8 mouse cellular contexts compared by ENCODE assay signal in genomic region chr2:180207840-180208239, GRCm38 (mm10). TPM values are rescaled to one million over a fixed set of nuclear protein-coding genes. Genes with fewer than 3 reads are reported as not detected.
A peak's percentile ranks its signal among the peaks of the same experiment; 100 is the strongest.
DNase-seq lines count a peak whose midpoint lies in the region; ATAC-seq and TF ChIP-seq lines count a peak whose summit lies in the region.

No protein-coding gene starts in this region.

- no peak overlapping the region for H3K9ac ChIP-seq in liver, embryonic 14.5 days (replicated peaks)
- no peak overlapping the region for H3K9ac ChIP-seq in stomach, embryonic 16.5 days (ENCODE audit: low read length)

- intact Hi-C loops in heart, postnatal 14 days (cut with DNase I), result loop anchor here (1.0 to 2.0 kb wide), 2 partner anchors 19 to 43 kb away; no protein-coding TSS in a partner anchor

- no peak overlapping the region for H3K27ac ChIP-seq in liver, embryonic 14.5 days
- no peak overlapping the region for H3K27ac ChIP-seq in stomach, embryonic 16.5 days (ENCODE audit: low read length)

- no peak overlapping the region for H3K4me2 ChIP-seq in liver, embryonic 14.5 days (ENCODE audit: low read depth)
- no peak overlapping the region for H3K4me2 ChIP-seq in stomach, embryonic 16.5 days (ENCODE audit: low read depth, low read length)

- H3K4me3 ChIP-seq in liver, embryonic 14.5 days (ENCODE audit: insufficient read depth in 1 of 2, low read depth in 2 of 2, low read length in 2 of 2), result no peak overlapping the region
- H3K4me3 ChIP-seq in stomach, embryonic 16.5 days (replicated peaks; ENCODE audit: low read length), result no peak overlapping the region

- TF ChIP-seq EP300 in liver, embryonic 14.5 days (IDR thresholded peaks at IDR 0.05; ENCODE audit: low read depth), result no peak

- peak; percentile 71 to 88 for DNase-seq in adrenal gland, adult (ENCODE audit: inconsistent age in 2 of 2, low spot score in 1 of 2)
- no peak for DNase-seq in adrenal gland, postnatal 4 days (ENCODE audit: low spot score in 2 of 2)
- DNase-seq in A20 (ENCODE audit: low read depth, low spot score), result peak; percentile 45
- peak; percentile 81 for DNase-seq in embryo, embryonic 10 days (ENCODE audit: low spot score)
- peak; percentile 64 to 76 for DNase-seq in heart, postnatal 14 days
- DNase-seq in liver, embryonic 14.5 days (ENCODE audit: low read depth in 3 of 3, low spot score in 3 of 3), result no peak
- DNase-seq in layer of hippocampus, adult 18-20 months (ENCODE audit: low spot score in 2 of 2), result no peak

- 59% methylated on average over 7 of the region's 7 CpGs for WGBS in liver, embryonic 14.5 days (ENCODE audit: insufficient replicate concordance)
- 65% methylated on average over 7 of the region's 7 CpGs for WGBS in stomach, embryonic 16.5 days

- TF ChIP-seq CTCF in liver, embryonic 14.5 days (IDR thresholded peaks at IDR 0.05; ENCODE audit: low read depth), result peak; percentile 78

- H3K4me1 ChIP-seq in liver, embryonic 14.5 days (replicated peaks; ENCODE audit: control insufficient read depth in 2 of 2, insufficient read depth in 2 of 2, low read length in 1 of 2), result no peaks in the 10 kb centered on the region
- no peaks in the 10 kb centered on the region for H3K4me1 ChIP-seq in stomach, embryonic 16.5 days (ENCODE audit: control insufficient read depth, insufficient read depth, low read length)

- H3K36me3 ChIP-seq in liver, embryonic 14.5 days (replicated peaks; ENCODE audit: control insufficient read depth, insufficient read depth, low read depth), result no peaks in the 10 kb centered on the region
- H3K36me3 ChIP-seq in stomach, embryonic 16.5 days (ENCODE audit: control insufficient read depth, insufficient read depth, low read length), result peaks cover 4% of the 10 kb centered on the region; the same call in 1 of the 2 replicates

- no peaks in the 10 kb centered on the region for H3K27me3 ChIP-seq in liver, embryonic 14.5 days (ENCODE audit: control insufficient read depth, insufficient read depth, low read length)
- no peaks in the 10 kb centered on the region for H3K27me3 ChIP-seq in stomach, embryonic 16.5 days (ENCODE audit: control insufficient read depth, insufficient read depth, low read length)

- no peak for ATAC-seq in liver, embryonic 14.5 days (ENCODE audit: insufficient read depth)
- ATAC-seq in stomach, embryonic 16.5 days (ENCODE audit: insufficient read depth, low FRiP score), result 0 out of 2 replicates have a peak, but pooled peaks have one; percentile 20

- H3K9me3 ChIP-seq in liver, embryonic 14.5 days (ENCODE audit: control insufficient read depth, low read length), result no peaks in the 10 kb centered on the region
- H3K9me3 ChIP-seq in stomach, embryonic 16.5 days (replicated peaks; ENCODE audit: control insufficient read depth, low read length), result no peaks in the 10 kb centered on the region

RNA-seq across cellular contexts. Expression of gene Lama5, which starts 17.8 kb away (rescaled TPM):
- 10 to 100 TPM; 47.5 to 66.5 TPM for total RNA-seq in adrenal gland, postnatal 4 days (2021)
- total RNA-seq in heart, postnatal 14 days (2021), result 10 to 100 TPM; 43.1 to 63.7 TPM
- 2.7 and 2.9 TPM in 2 replicates for polyA plus RNA-seq in liver, embryonic 14.5 days (2012; rRNA removed)
- polyA plus RNA-seq in liver, embryonic 14.5 days (2014; fragmentation: Nextera tagmentation; extraction: Ambion mirVana), result 1.7 and 1.9 TPM in 2 replicates
- polyA plus RNA-seq in stomach, embryonic 16.5 days (2015; fragmentation: Nextera tagmentation; extraction: Ambion mirVana), result 61.3 and 64.6 TPM in 2 replicates
- total RNA-seq in layer of hippocampus, adult 18-20 months (2021), result 1 to 10 TPM; 6.6 to 7.2 TPM

RNA-seq across cellular contexts. Expression of gene Adrm1, which starts 36.6 kb away (rescaled TPM):
- total RNA-seq in adrenal gland, postnatal 4 days (2021), result 100 to 1,000 TPM; 128 to 136 TPM
- total RNA-seq in heart, postnatal 14 days (2021), result 10 to 100 TPM; 87.1 to 95.9 TPM
- polyA plus RNA-seq in liver, embryonic 14.5 days (2012; rRNA removed), result 51.7 and 53.3 TPM in 2 replicates
- 77.8 and 80.5 TPM in 2 replicates for polyA plus RNA-seq in liver, embryonic 14.5 days (2014; fragmentation: Nextera tagmentation; extraction: Ambion mirVana)
- 154 and 171 TPM in 2 replicates for polyA plus RNA-seq in stomach, embryonic 16.5 days (2015; fragmentation: Nextera tagmentation; extraction: Ambion mirVana)
- 100 to 1,000 TPM; 103 to 105 TPM for total RNA-seq in layer of hippocampus, adult 18-20 months (2021)

RNA-seq across cellular contexts. Expression of gene Rps21, which starts 49.3 kb away (rescaled TPM):
- total RNA-seq in adrenal gland, postnatal 4 days (2021), result 1,000 to 10,000 TPM; 1,005 to 1,051 TPM
- 100 to 1,000 TPM; 460 to 507 TPM for total RNA-seq in heart, postnatal 14 days (2021)
- 1,402 and 1,840 TPM in 2 replicates for polyA plus RNA-seq in liver, embryonic 14.5 days (2012; rRNA removed)
- 511 and 539 TPM in 2 replicates for polyA plus RNA-seq in liver, embryonic 14.5 days (2014; fragmentation: Nextera tagmentation; extraction: Ambion mirVana)
- 408 and 537 TPM in 2 replicates for polyA plus RNA-seq in stomach, embryonic 16.5 days (2015; fragmentation: Nextera tagmentation; extraction: Ambion mirVana)
- total RNA-seq in layer of hippocampus, adult 18-20 months (2021), result 100 to 1,000 TPM; 772 to 807 TPM

Comparison
In these comparisons a context has a peak if more than half of its experiments do, and no peak if none do; other contexts are left out.
1. DNase-seq: peak in adrenal gland, adult (2 of 2), A20 (single experiment), embryo, embryonic 10 days (single experiment) and heart, postnatal 14 days (2 of 2); none in adrenal gland, postnatal 4 days (0 of 2), liver, embryonic 14.5 days (0 of 3) and layer of hippocampus, adult 18-20 months (0 of 2).
2. RNA of gene Lama5, which starts 17.8 kb away (total RNA-seq): 47.5 to 66.5 TPM in adrenal gland, postnatal 4 days and 43.1 to 63.7 TPM in heart, postnatal 14 days; 6.6 to 7.2 TPM in layer of hippocampus, adult 18-20 months; every median in the first group is over 4 times any median in the second.